Mouse (Mus musculus): Measurements from ENCODE around the gene Bcas1. TPM values are rescaled to one million over a fixed set of nuclear protein-coding genes. Genes with fewer than 3 reads are reported as not detected.
A peak's percentile ranks its signal among the peaks of the same experiment; 100 is the strongest.

Gene Bcas1
- 11.8 and 14.6 TPM in 2 replicates for polyA plus RNA-seq (2014; fragmentation: Nextera tagmentation; extraction: Ambion mirVana)

DNA sequence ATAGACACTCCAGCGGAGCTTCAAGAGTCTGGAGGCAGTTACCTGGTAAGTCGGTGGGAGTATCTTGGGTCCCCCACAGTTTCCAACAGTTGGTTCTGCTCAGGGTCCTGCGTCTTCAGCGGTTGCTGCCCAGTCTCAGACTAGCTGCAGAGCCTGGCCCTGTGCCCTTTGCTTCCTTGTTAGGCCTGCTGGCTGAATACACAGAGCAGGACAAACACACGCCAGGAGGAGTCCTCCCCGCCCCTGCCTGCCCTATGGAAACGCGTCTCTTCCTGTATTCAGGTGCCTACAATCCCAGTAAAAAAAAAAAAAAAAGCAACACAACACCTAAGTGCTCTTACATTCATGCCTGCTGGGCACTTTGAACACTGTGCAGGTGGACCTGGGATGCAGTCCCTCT lies at the start of gene Bcas1:
Bcas1 (minus strand) TSS at position 142 of the 400 bp plus-strand sequence.
- Histone ChIP-seq H3K27ac (ENCODE audit: low read depth, low read length) (no peak within 1 kb of the TSS), H3K9me3 (ENCODE audit: control insufficient read depth, low read length) (no peaks in the 10 kb centered on the region), H3K4me1 (ENCODE audit: control insufficient read depth, insufficient read depth, low read length) (no peaks in the 10 kb centered on the region), H3K4me3 (ENCODE audit: low read depth, low read length) (no peak within 1 kb of the TSS), H3K4me2 (ENCODE audit: low read depth, low read length) (no peak within 1 kb of the TSS), H3K36me3 (ENCODE audit: control insufficient read depth, insufficient read depth, low read length) (no peaks in the 10 kb centered on the region), H3K27me3 (ENCODE audit: control insufficient read depth, insufficient read depth, low read length) (no peaks in the 10 kb centered on the region), H3K9ac (replicated peaks; ENCODE audit: low read depth, low read length) (no peak within 1 kb of the TSS)
- 81% methylated on average over 8 of the region's 8 CpGs for WGBS
- no peak for ATAC-seq (ENCODE audit: low read depth)

DNA sequence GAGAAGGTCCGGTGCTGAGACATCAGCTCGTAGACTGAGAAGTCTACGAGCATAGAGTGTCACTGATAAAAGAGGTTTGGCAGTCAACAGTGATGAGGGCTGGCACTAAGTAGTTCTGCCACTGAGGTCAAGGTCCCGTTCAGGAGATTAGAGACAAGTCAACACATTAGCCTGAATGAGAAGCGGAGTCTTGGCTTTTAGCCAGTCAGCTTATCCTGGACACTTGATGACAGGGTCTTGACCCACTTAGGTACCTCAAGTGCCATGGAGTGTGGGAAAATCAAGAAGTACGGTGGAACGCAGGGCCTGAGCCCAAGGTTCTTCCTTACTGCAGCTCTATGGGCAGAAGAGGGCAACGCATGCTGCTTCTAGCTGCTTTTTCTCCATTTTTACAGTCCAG lies 49.0 kb upstream of the Bcas1 start:
- ATAC-seq (ENCODE audit: low read depth) = no peak
- Histone ChIP-seq H3K9ac (replicated peaks; ENCODE audit: low read depth, low read length) (no peak overlapping the region), H3K4me2 (ENCODE audit: low read depth, low read length) (no peak overlapping the region), H3K4me3 (ENCODE audit: low read depth, low read length) (no peak overlapping the region), H3K36me3 (ENCODE audit: control insufficient read depth, insufficient read depth, low read length) (no peaks in the 10 kb centered on the region), H3K9me3 (ENCODE audit: control insufficient read depth, low read length) (no peaks in the 10 kb centered on the region), H3K4me1 (ENCODE audit: control insufficient read depth, insufficient read depth, low read length) (no peaks in the 10 kb centered on the region), H3K27ac (ENCODE audit: low read depth, low read length) (no peak overlapping the region), H3K27me3 (ENCODE audit: control insufficient read depth, insufficient read depth, low read length) (no peaks in the 10 kb centered on the region)
- 93% methylated on average over 8 of the region's 8 CpGs for WGBS

DNA sequence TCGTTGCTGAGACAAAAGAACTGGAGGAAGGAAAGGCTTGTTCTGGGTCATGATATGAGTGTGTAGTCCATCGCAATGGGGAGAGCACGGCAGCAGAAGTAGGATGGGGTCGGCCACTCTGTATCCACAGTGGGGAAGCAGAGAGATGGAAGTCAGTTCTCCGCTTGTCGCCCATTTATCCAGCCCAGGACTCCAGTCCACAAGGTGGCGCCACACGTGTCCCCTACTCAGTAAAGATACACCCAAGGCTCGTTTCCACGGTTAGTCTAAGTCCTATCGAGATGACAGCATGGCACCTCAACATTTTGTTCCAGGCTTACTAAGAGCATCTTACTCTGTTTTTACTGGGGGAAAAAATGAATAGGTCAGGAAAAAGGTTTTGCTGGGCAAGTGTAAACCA lies 48.6 kb upstream of the Bcas1 start:
- Histone ChIP-seq H3K27ac (ENCODE audit: low read depth, low read length) (no peak overlapping the region), H3K9ac (replicated peaks; ENCODE audit: low read depth, low read length) (no peak overlapping the region), H3K4me3 (ENCODE audit: low read depth, low read length) (no peak overlapping the region), H3K4me2 (ENCODE audit: low read depth, low read length) (no peak overlapping the region), H3K9me3 (ENCODE audit: control insufficient read depth, low read length) (no peaks in the 10 kb centered on the region), H3K27me3 (ENCODE audit: control insufficient read depth, insufficient read depth, low read length) (no peaks in the 10 kb centered on the region), H3K36me3 (ENCODE audit: control insufficient read depth, insufficient read depth, low read length) (no peaks in the 10 kb centered on the region), H3K4me1 (ENCODE audit: control insufficient read depth, insufficient read depth, low read length) (no peaks in the 10 kb centered on the region)
- no peak for ATAC-seq (ENCODE audit: low read depth)
- 85% methylated on average over 11 of the region's 11 CpGs for WGBS

DNA sequence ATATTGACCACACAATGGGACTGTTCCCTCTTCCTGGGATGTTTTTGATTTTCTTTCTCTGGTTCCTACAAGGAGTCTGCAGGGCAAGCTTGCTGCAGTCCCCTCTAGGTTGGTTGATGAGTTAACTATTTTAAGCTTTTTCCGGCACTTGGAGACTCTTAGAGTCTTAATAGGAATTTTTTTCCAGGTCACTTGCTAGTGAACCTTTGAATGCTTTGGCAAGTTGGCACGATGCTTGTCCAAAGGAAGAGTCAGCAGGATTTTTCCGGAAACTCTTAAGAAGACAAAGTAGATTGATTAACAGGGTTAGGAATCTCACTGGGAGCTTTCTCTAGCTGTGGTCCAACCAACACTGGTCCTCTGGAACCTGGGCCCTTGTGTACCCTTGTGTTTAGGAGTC lies 47.5 kb upstream of the Bcas1 start:
- Histone ChIP-seq H3K36me3 (ENCODE audit: control insufficient read depth, insufficient read depth, low read length) (no peaks in the 10 kb centered on the region), H3K4me1 (ENCODE audit: control insufficient read depth, insufficient read depth, low read length) (no peaks in the 10 kb centered on the region), H3K27ac (ENCODE audit: low read depth, low read length) (no peak overlapping the region), H3K4me2 (ENCODE audit: low read depth, low read length) (no peak overlapping the region), H3K9me3 (ENCODE audit: control insufficient read depth, low read length) (no peaks in the 10 kb centered on the region), H3K4me3 (ENCODE audit: low read depth, low read length) (no peak overlapping the region), H3K27me3 (ENCODE audit: control insufficient read depth, insufficient read depth, low read length) (no peaks in the 10 kb centered on the region), H3K9ac (replicated peaks; ENCODE audit: low read depth, low read length) (no peak overlapping the region)
- whole genome bisulfite sequencing = 67% methylated on average over 3 of the region's 3 CpGs
- ATAC-seq (ENCODE audit: low read depth) = no peak

DNA sequence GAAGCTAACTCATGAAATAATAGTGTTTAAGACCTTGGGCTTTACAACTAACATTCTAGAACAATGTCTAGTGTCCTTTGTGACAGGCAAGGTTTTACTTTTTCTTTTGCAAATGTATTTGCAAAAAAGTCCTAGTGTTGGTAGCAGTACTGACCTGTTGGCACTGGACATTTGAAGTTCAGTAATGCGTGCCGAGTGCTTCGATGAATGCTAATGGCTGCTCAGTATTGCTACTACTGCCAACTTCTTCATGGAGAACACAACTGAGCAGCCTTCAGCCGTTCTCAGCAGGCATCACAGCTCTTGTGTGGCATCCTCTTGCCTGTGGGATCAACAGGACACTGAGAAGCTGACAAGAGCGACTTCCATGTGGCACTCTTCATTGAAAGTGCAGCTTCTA lies 46.5 kb upstream of the Bcas1 start:
- no peak overlapping the region for H3K4me2 ChIP-seq (ENCODE audit: low read depth, low read length)
- WGBS = 93% methylated on average over 5 of the region's 5 CpGs
- ATAC-seq (ENCODE audit: low read depth) = no peak
- no peaks in the 10 kb centered on the region for H3K36me3 ChIP-seq (ENCODE audit: control insufficient read depth, insufficient read depth, low read length)
- no peak overlapping the region for H3K27ac ChIP-seq (ENCODE audit: low read depth, low read length)
- no peak overlapping the region for H3K4me3 ChIP-seq (ENCODE audit: low read depth, low read length)
- H3K9ac ChIP-seq (replicated peaks; ENCODE audit: low read depth, low read length) = no peak overlapping the region
- H3K27me3 ChIP-seq (ENCODE audit: control insufficient read depth, insufficient read depth, low read length) = no peaks in the 10 kb centered on the region
- H3K9me3 ChIP-seq (ENCODE audit: control insufficient read depth, low read length) = no peaks in the 10 kb centered on the region
- no peaks in the 10 kb centered on the region for H3K4me1 ChIP-seq (ENCODE audit: control insufficient read depth, insufficient read depth, low read length)

DNA sequence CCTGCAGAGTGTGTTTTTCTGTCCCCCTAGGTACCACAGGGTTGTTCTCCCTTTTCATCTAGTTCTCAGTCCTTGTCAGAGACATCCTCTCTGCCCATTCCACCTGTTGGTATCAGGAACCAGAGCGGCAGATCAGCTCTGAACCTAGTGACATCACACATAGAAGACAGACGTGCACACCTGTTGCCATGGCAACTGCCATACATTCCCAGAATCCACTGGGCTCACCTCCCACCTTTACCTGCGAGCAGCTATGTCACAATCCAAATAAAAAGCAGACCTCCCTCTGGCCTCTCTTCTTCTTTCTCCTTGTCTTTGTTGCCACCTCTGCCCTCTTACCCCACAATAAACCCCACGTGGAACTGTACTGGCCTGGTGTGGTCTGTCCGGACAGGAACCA lies 42.9 kb upstream of the Bcas1 start:
- no peaks in the 10 kb centered on the region for H3K4me1 ChIP-seq (ENCODE audit: control insufficient read depth, insufficient read depth, low read length)
- no peak overlapping the region for H3K4me3 ChIP-seq (ENCODE audit: low read depth, low read length)
- H3K27ac ChIP-seq (ENCODE audit: low read depth, low read length) = no peak overlapping the region
- H3K9ac ChIP-seq (replicated peaks; ENCODE audit: low read depth, low read length) = no peak overlapping the region
- H3K9me3 ChIP-seq (ENCODE audit: control insufficient read depth, low read length) = no peaks in the 10 kb centered on the region
- H3K4me2 ChIP-seq (ENCODE audit: low read depth, low read length) = no peak overlapping the region
- no peak for ATAC-seq (ENCODE audit: low read depth)
- H3K27me3 ChIP-seq (ENCODE audit: control insufficient read depth, insufficient read depth, low read length) = no peaks in the 10 kb centered on the region
- H3K36me3 ChIP-seq (ENCODE audit: control insufficient read depth, insufficient read depth, low read length) = no peaks in the 10 kb centered on the region
- WGBS = 85% methylated on average over 5 of the region's 5 CpGs

DNA sequence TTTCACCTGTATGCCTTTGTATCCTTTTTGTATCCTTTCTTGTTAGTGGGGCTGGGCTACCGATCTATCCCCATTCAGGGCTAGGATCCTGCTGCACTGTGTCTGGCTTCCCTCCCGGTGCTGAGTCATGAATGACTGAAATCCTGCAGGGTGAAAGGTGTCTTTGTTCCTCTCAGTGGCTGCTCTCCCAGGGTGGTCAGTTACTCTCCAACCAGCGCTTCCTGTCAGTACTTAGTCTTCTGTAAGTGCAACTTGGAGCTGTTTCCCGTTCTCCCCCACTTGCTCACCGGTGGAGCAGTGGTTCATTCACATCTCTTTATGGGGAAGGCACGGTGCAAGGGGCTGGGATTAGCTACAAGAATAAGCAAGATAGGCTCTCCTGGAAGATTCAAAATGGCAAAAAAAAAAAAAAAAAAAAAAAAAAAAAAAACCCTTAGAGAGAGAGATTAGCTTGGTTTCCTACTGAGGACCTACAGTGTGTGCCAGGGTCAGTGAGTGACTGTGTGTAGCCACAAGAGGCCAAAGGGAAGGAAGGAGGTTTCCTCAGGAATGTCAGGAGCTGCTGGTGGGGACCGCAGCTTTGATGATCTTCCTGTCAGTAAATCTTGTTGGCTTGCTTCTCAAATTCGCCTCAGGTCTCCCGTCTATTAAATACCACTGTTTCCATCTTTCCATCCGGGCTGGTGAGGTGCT lies 42.1 kb upstream of the Bcas1 start:
- peak; percentile 41; the same call in 1 of the 2 replicates for ATAC-seq (ENCODE audit: low read depth)
- 16% methylated on average over 10 of the region's 10 CpGs for WGBS

DNA sequence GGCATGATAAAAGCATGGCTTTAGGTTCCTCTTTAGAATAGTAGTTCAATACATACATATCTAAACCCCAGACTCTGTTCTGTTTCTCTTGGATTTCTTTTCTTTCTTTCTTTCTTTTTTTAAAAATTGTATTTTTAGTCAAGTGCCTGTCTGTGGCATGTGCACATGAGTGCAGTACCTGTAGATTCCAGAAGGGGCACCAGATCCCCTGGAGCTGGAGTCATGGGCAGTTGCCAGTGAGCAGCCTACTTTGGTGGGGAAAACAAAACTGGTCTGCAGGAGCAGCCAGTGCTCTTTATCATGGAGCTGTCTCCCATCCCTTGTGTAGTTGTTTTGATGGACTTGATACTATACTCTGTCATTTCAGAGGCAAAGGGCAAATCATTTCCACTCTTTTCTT lies 40.4 kb upstream of the Bcas1 start:
- Histone ChIP-seq H3K9ac (replicated peaks; ENCODE audit: low read depth, low read length) (no peak overlapping the region), H3K27me3 (ENCODE audit: control insufficient read depth, insufficient read depth, low read length) (no peaks in the 10 kb centered on the region), H3K4me1 (ENCODE audit: control insufficient read depth, insufficient read depth, low read length) (no peaks in the 10 kb centered on the region), H3K36me3 (ENCODE audit: control insufficient read depth, insufficient read depth, low read length) (no peaks in the 10 kb centered on the region), H3K27ac (ENCODE audit: low read depth, low read length) (no peak overlapping the region), H3K4me3 (ENCODE audit: low read depth, low read length) (no peak overlapping the region), H3K9me3 (ENCODE audit: control insufficient read depth, low read length) (no peaks in the 10 kb centered on the region), H3K4me2 (ENCODE audit: low read depth, low read length) (no peak overlapping the region)
- ATAC-seq (ENCODE audit: low read depth) = no peak

More for the DNA sequence above, 42.1 kb upstream of the Bcas1 start:
- no peaks in the 10 kb centered on the region for H3K27me3 ChIP-seq (ENCODE audit: control insufficient read depth, insufficient read depth, low read length)
- H3K4me3 ChIP-seq (ENCODE audit: low read depth, low read length) = no peak overlapping the region
- H3K36me3 ChIP-seq (ENCODE audit: control insufficient read depth, insufficient read depth, low read length) = no peaks in the 10 kb centered on the region
- no peaks in the 10 kb centered on the region for H3K4me1 ChIP-seq (ENCODE audit: control insufficient read depth, insufficient read depth, low read length)
- no peaks in the 10 kb centered on the region for H3K9me3 ChIP-seq (ENCODE audit: control insufficient read depth, low read length)
- H3K4me2 ChIP-seq (ENCODE audit: low read depth, low read length) = no peak overlapping the region
- no peak overlapping the region for H3K9ac ChIP-seq (replicated peaks; ENCODE audit: low read depth, low read length)
- H3K27ac ChIP-seq (ENCODE audit: low read depth, low read length) = no peak overlapping the region

DNA sequence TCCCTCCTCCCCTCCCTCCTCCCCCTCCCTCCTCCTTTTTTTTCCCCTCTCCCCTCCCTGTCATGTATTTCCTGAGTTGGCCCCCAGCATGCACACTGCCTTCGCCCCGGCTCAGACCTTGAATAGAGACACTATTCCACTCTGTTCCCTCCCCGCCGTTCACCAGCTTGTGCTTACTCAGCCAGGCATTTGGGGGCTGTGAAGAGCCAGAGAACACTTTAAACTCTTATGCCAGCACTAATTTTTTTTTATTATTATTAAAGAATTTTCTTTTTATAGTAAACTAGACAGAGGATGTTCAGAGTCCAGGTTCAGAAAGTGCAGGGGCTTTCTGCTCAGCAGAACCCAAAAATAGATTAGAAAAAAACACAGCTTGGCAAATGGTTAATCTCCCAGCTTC lies 37.2 kb upstream of the Bcas1 start:
- no peaks in the 10 kb centered on the region for H3K36me3 ChIP-seq (ENCODE audit: control insufficient read depth, insufficient read depth, low read length)
- no peaks in the 10 kb centered on the region for H3K9me3 ChIP-seq (ENCODE audit: control insufficient read depth, low read length)
- H3K4me2 ChIP-seq (ENCODE audit: low read depth, low read length) = no peak overlapping the region
- no peaks in the 10 kb centered on the region for H3K27me3 ChIP-seq (ENCODE audit: control insufficient read depth, insufficient read depth, low read length)
- WGBS = 69% methylated on average over 2 of the region's 4 CpGs
- H3K4me1 ChIP-seq (ENCODE audit: control insufficient read depth, insufficient read depth, low read length) = no peaks in the 10 kb centered on the region
- no peak for ATAC-seq (ENCODE audit: low read depth)
- no peak overlapping the region for H3K4me3 ChIP-seq (ENCODE audit: low read depth, low read length)
- no peak overlapping the region for H3K9ac ChIP-seq (replicated peaks; ENCODE audit: low read depth, low read length)
- no peak overlapping the region for H3K27ac ChIP-seq (ENCODE audit: low read depth, low read length)

Data from neural tube, embryonic 14.5 days (tissue).